Mouse (Mus musculus): ENCODE measurements around the gene Flcn.

Flcn gene

DNA sequence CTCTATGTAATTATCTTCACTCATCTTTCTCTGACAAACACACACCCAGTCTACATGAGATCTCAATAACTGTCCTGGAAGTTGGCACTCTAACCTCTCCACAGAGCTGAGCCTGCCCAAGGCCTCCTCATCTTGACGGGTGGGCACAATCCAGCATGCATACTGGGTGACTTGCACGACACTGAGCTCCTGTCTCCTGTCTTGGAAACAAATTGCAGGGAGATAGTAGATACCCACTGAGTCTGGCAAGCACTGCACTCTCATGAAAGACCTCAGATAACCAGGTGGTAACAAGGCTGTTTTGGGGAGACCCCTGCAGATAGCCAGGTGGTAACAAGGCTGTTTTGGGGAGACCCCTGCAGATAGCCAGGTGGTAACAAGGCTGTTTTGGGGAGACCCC lies 37.5 kb downstream of the Flcn start:
- no peak for DNase-seq (ENCODE audit: extremely low read depth, insufficient read length, low spot score)

DNA sequence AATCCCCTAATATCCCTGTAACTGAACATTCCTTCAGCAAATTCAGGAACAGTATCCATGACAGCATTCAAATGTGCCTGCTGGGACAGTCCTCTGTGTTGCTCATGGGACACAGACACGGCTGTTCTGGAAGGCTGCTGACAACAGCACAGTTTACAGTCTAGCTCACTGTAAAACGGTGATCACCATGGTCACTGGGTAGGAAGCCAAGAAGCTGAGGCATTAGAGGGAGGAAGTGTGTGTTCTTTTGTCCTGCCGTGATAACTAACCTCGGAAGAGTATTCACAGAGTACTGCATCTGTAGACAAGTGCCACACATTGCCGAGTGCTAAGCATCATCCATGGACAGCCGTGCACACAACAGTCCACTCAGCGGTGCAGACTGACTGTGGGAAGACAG lies 39.1 kb downstream of the Flcn start:
- DNase-seq (ENCODE audit: extremely low read depth, insufficient read length, low spot score) = no peak

DNA sequence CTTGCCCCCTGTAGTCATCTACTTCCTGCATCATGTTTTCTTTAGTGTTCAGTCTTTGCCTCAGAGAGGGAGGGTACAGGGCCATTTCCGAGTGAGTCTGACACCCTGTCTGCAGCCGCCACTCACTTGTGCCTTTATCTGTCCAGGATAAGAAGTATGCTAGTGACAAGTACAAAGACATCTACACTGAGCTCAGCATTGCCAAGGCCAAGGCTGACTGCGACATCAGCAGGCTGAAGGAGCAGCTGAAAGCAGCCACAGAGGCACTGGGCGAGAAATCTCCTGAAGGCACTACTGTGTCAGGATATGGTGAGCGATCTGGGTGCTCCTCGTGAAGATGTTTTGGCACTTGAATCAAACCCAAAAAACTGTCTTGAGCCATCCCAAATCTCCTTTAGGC lies 40.1 kb downstream of the Flcn start:
- no peak for DNase-seq (ENCODE audit: extremely low read depth, insufficient read length, low spot score)

DNA sequence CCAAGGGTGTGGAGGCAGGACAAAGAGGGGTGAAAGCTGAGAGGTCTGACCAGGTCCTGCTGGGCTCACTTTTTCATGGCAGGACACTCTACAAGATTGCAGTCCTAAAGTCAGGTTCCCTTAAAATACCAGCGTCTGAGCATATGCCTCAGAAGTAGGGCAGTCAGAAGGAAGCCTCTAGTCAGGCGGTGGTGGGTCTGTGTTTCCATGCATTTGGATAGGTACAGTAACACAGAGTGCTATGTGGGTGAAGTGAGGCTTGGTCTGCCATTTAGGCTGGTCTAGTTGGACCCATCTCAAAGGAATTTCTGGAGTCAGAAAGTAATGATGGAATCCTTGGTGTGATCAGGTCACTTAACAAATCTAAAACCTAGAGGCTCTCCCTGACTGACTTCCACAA lies 40.5 kb downstream of the Flcn start:
- no peak for DNase-seq (ENCODE audit: extremely low read depth, insufficient read length, low spot score)

DNA sequence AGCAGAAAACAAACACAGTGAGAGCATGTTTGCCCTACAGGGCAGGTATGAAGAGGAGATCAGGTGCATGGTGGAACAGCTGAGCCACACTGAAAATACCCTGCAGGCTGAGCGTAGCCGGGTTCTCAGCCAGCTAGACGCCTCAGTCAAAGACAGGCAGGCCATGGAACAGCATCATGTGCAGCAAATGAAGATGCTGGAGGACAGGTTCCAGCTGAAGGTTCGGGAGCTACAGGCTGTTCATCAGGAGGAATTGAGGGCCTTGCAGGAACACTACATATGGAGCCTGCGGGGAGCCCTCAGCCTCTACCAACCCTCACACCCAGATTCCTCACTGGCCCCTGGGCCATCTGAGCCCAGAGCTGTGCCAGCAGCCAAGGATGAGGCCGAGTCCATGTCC lies 49.0 kb downstream of the Flcn start:
- DNase-seq (ENCODE audit: extremely low read depth, insufficient read length, low spot score) = no peak

DNA sequence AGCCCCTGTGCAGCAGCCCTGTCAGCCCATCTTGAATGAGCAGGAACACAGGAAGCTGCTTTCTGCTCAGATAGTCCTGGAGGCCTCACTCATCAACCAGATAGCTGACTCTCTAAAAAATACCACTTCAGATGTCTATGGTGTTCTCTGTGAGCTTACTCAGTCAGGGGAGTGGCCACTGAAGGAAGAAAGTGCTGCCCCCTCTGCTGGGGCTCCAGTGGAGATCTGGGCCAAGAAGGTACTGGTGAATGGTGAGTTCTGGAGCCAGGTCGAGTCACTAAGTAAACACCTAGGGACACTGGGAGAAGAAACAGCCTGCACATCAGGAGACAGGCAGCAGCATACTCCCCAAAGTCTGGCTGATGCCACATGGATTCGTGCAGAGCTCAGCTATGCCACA lies 50.2 kb downstream of the Flcn start:
- no peak for DNase-seq (ENCODE audit: extremely low read depth, insufficient read length, low spot score)

DNA sequence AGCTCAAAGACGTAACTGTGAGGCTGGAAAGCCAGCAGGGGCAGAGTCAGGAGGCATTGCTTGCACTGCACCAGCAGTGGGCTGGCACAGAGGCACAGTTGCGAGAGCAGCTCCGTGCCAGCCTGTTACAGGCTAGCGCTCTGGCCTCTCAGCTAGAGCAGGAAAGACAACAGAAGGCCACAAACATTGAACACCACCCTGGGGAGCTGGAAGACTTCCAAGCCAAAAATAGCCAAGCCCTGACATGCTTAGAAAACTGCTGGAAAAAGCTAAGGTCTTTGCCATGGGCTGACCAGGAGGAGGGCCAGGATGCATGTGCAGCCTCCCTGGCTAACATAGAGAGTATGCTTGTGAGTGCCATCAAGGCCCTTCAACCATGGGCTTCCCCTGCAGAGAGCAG lies 50.6 kb downstream of the Flcn start:
- peak; percentile 65 for DNase-seq (ENCODE audit: extremely low read depth, insufficient read length, low spot score)

DNA sequence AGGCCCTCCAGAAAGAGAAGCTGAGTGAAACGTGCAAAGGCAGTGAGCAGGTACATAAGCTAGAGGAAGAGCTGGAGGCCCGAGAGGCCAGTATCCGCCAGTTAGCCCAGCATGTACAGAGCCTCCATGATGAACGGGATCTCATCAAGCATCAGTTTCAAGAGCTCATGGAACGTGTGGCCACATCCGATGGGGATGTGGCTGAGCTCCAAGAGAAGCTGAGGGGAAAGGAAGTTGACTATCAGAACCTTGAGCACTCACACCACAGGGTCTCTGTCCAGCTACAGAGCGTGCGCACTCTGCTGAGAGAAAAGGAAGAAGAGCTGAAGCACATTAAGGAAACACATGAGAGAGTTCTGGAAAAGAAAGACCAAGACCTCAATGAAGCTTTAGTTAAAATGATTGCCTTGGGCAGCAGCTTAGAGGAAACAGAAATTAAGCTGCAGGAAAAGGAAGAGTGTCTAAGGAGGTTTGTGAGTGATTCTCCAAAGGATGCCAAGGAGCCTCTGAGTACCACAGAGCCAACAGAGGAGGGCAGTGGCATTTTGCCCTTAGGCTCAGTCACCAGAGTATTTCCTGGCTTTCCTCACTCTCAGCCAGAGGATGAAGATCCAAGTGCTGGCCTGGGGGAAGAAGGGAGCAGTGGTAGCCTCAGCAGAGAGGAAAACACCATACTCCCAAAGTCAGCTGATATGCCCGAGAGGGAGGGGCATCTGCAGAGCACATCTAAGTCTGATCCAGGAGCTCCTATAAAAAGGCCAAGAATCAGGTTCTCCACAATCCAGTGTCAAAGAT lies 51.4 kb downstream of the Flcn start:
- DNase-seq (ENCODE audit: extremely low read depth, insufficient read length, low spot score) = no peak

DNA sequence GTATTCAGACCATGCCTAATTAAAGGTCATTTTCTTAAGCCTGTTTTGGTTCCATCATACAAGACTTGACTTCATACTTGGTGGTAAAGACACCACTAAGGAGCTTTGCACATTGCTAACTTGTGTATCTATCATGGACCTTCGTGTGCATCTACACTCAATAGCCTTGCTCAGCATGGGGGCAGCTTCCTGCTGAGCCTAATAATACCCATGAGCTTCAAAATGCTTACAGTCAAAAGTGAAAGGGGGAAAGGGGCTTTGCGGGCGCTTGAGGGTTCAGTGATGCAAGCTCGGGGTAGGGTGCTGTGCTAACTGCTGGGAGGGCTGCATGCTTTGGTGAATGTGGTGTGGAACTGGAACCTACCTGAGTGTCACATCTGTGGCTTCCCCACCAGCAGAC lies 53.5 kb downstream of the Flcn start:
- no peak for DNase-seq (ENCODE audit: extremely low read depth, insufficient read length, low spot score)

DNA sequence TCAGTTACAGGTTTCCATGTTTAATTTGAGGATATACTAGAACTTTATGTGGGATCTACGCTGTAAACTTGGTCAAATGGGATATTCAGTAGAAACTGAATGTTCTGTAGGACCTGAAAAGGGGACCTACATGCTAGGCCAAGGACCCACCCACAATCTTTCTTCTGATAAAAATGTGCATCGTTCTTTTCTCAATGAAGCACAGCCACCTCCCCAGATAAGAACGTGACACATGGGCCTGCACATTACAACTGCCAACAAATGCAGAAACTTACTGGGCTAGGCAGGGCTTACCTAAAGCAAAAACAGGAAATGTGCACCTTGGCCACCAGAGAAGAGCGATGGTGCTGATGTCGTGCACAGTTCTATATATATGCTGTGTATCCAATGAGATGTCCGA lies 55.3 kb downstream of the Flcn start:
- no peak for DNase-seq (ENCODE audit: extremely low read depth, insufficient read length, low spot score)

DNA sequence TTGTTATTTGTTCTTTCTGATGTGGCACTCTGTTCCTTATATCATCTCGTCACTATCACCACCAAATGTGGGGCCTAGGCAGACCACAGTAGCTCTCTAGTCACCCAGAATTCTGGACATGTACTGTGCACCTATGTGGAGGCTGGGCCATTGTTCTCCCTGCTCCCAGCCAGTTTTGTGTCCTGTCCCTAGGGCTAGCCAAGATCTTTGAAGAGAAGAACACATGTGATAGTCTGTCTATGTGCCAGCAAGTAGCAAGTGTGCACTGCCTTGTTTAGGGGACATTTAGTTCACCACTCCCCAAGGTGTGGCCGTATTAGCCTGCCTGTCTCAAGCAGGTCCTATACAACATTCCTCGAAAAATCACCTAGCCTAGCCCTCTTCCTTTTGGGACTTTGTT lies 60.8 kb downstream of the Flcn start:
- no peak for DNase-seq (ENCODE audit: extremely low read depth, insufficient read length, low spot score)

DNA sequence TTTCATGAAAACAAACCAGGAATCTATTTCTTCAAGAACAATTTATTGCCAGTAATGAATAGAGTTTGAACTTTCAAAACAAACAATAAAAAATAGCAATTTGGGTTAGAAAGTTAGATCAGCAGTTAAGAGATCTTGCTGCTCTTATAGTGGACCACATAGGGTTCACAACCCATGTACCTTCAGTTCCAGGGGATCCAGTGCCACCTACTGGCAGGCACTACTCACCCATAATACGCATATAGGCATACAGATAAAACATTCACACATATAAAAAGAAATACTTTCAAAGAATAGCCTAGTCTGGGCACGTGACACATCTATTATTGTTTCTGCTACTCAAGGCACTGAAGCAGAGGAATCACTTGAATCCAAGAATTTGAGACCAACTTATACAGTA lies 63.2 kb downstream of the Flcn start:
- no peak for DNase-seq (ENCODE audit: extremely low read depth, insufficient read length, low spot score)

DNA sequence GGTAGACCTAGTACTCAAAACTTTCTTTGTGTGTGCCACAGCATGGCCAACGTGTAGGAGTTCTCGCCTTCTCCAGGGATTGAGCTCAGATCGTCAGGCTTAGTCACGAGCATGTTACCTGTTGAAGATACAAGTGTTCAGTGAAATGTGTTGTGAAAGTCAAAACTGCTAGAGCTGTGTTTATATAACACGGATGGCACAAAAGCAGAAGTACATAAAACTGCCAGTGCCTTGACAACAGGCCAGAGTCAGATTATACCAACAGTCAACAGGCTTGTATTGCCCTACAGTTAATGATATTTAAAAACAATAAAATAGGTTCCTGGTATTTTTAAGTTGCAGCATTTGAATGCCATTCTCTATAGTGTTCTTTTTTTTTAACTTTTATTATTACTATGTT lies 64.0 kb downstream of the Flcn start:
- DNase-seq (ENCODE audit: extremely low read depth, insufficient read length, low spot score) = no peak

DNA sequence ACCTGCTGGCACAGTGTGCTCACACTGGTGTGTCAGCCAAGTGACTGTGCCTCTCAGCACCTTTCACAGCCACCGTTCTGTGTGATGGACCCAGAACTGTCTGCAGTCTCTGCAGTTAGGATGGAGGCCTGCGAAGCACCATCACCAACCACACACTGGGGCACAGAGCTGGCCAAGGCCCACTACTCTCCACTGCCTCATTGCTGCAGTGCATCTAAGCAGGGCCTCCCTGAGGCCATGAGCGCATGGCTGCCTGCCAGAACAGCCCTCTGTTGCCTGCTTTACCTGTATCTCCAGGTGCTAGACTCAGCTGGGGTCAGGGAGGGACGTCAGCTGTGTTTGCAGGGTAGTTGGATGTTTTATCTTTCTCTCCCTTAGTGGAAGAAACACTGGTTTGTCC lies 65.4 kb downstream of the Flcn start:
- DNase-seq (ENCODE audit: extremely low read depth, insufficient read length, low spot score) = no peak

DNA sequence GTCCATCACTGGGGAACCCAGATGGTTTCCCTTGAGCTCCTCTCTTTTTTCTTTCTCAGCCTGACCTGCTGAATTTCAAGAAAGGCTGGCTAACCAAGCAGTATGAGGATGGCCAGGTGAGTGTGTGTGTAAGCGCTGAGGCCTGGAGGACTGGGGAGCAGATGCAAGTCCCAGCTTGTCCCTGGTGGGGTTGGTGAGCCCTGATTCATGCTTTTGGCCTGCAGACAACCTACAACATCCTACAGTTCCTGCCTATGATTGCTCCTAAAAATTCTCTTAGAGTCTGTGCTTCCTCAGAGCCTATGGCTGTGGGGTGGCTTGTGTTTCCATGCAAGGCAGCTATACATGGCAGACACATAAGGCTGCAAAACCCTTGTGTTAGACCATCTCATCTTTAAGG lies 66.1 kb downstream of the Flcn start:
- no peak for DNase-seq (ENCODE audit: extremely low read depth, insufficient read length, low spot score)

DNA sequence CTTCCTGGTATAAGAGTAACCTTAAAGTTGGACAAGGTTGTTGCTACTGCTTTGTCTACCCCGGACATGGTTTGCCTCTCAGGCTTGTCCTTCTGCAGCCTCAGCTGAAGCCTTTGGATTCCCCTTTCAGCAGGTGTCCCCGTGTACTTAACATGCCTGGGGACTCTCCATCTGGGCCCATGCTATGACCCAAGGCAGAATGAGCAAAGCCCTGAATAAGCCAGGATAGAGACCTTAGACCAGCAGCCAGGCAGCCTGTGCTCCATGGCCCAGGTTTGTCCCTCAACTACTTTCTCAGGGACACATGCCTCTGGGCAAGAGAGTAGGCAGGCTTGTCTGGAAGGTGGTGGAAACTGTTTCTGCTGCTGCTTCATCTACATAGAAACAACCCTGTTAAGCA lies 66.5 kb downstream of the Flcn start:
- no peak for DNase-seq (ENCODE audit: extremely low read depth, insufficient read length, low spot score)

DNA sequence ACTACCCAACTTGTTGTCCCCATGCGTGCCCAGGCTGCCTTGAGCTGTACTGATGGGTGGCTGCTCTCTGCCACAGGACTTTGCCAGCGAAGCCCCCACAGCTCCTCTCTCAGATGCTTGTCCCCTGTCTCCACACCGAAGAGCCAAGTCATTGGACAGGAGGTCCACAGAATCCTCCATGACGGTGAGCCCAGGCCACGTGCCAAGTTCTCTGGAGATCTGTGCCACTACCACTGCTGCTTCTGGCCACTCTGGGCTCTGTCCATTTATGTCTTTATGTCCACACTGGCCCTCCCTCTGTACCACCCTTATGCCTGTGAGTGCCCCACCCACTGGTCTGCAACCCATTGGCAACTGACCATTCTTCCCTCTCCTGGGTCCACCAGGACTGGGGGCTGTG lies 67.9 kb downstream of the Flcn start:
- no peak for DNase-seq (ENCODE audit: extremely low read depth, insufficient read length, low spot score)

All from 3134 (cell line).